31 mouse cellular contexts compared by ENCODE assay signal in genomic region chr6:125671835-125672234, GRCm38 (mm10). TPM values are rescaled to one million over a fixed set of nuclear protein-coding genes. Genes with fewer than 3 reads are reported as not detected.
"Had no signal": no experiment of that assay in that cellular context is flagged by ENCODE, and none has a peak within 500 bp of the region (broad histone marks: within the 10 kb centered on the region; RNA-seq: fewer than 3 reads in every experiment).

No protein-coding gene starts in this region.

- H3K36me3 ChIP-seq: embryonic facial prominence, embryonic 10.5 days; embryonic facial prominence, embryonic 12.5 days; embryonic facial prominence, embryonic 13.5 days; embryonic facial prominence, embryonic 15.5 days; forebrain, embryonic 10.5 days; forebrain, embryonic 12.5 days; forebrain, embryonic 15.5 days had no signal

- H3K9me3 ChIP-seq: embryonic facial prominence, embryonic 10.5 days; embryonic facial prominence, embryonic 12.5 days; embryonic facial prominence, embryonic 13.5 days; embryonic facial prominence, embryonic 15.5 days; forebrain, embryonic 10.5 days; forebrain, embryonic 12.5 days; forebrain, embryonic 13.5 days; forebrain, embryonic 15.5 days; heart, embryonic 10.5 days had no signal

- H3K4me2 ChIP-seq: embryonic facial prominence, embryonic 12.5 days; embryonic facial prominence, embryonic 13.5 days; embryonic facial prominence, embryonic 15.5 days; forebrain, embryonic 12.5 days; forebrain, embryonic 13.5 days; forebrain, embryonic 15.5 days; heart, embryonic 11.5 days had no signal

- H3K9ac ChIP-seq: embryonic facial prominence, embryonic 12.5 days; embryonic facial prominence, embryonic 13.5 days; embryonic facial prominence, embryonic 15.5 days; forebrain, embryonic 12.5 days; forebrain, embryonic 13.5 days; forebrain, embryonic 15.5 days; forebrain, postnatal 0 days had no signal

- DNase-seq: cerebellum, adult 9-11 months; cerebellum, postnatal 10 days; cerebellum, postnatal 14 days; cerebellum, postnatal 25 days; cerebellum, postnatal 36 days; embryo, embryonic 11 days; forebrain, postnatal 0 days; gastrocnemius, adult 2 months; gastrocnemius, postnatal 10 days; gastrocnemius, postnatal 14 days; gastrocnemius, postnatal 25 days; gastrocnemius, postnatal 36 days; heart, adult 11 months; heart, adult 18-20 months; heart, adult 2 months had no signal

- H3K4me1 ChIP-seq: embryonic facial prominence, embryonic 12.5 days; embryonic facial prominence, embryonic 13.5 days; embryonic facial prominence, embryonic 15.5 days; forebrain, embryonic 12.5 days; forebrain, embryonic 13.5 days; forebrain, embryonic 15.5 days; heart, embryonic 10.5 days had no signal

- H3K27me3 ChIP-seq: embryonic facial prominence, embryonic 12.5 days; embryonic facial prominence, embryonic 13.5 days; embryonic facial prominence, embryonic 15.5 days; forebrain, embryonic 12.5 days; forebrain, embryonic 13.5 days; forebrain, embryonic 15.5 days had no signal

- H3K4me3 ChIP-seq: embryonic facial prominence, embryonic 10.5 days; embryonic facial prominence, embryonic 12.5 days; embryonic facial prominence, embryonic 13.5 days; embryonic facial prominence, embryonic 15.5 days; erythroblast, embryonic 14.5 days; forebrain, embryonic 10.5 days; forebrain, embryonic 12.5 days; forebrain, embryonic 13.5 days; forebrain, embryonic 15.5 days; gastrocnemius, adult 2 months; heart, adult 2 months; heart, embryonic 10.5 days had no signal

- H3K27ac ChIP-seq: embryonic facial prominence, embryonic 10.5 days; embryonic facial prominence, embryonic 12.5 days; embryonic facial prominence, embryonic 13.5 days; embryonic facial prominence, embryonic 15.5 days; forebrain, embryonic 10.5 days; forebrain, embryonic 12.5 days; forebrain, embryonic 13.5 days; forebrain, embryonic 15.5 days; gastrocnemius, adult 2 months; heart, adult 2 months; heart, embryonic 10.5 days had no signal

RNA-seq across cellular contexts. Expression of gene Ano2, which starts 18.4 kb away (rescaled TPM):
- total RNA-seq: common myeloid progenitor, adult 5-6 weeks; gastrocnemius, adult 18-20 months; gastrocnemius, adult 2 months; gastrocnemius, postnatal 25 days; gastrocnemius, postnatal 36 days; granulocyte monocyte progenitor cell, adult 5-6 weeks; heart, adult 18-20 months; heart, adult 8-10 months had no signal
- polyA plus RNA-seq: forebrain, embryonic 13.5 days; gonadal fat pad, adult 2 months had no signal
